Comparison of ENCODE assay signal across 17 mouse cellular contexts in the genomic region with DNA sequence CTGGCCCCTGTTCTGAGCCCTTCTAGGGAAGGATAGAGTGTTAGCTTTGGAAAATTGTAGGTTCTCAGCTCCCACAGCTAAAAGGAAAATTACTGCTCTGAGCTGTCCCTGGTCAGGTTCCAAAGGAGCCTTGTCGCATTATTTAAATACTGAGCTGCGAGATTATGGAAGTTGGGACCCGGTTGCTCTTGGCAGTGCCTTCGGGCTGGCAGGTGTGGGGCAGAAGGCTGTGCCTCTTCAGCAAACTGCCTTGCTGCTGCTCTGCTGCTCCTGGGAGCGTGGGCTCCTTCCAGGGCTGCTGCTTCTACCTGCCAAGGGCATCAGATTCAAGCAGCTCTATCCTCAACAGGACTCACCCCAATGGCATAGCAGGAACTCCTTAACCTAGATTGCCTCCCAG.
A peak's percentile ranks its signal among the peaks of the same experiment; 100 is the strongest.
DNase-seq lines count a peak whose midpoint lies in the region; ATAC-seq and TF ChIP-seq lines count a peak whose summit lies in the region.
"Had no signal": no experiment of that assay in that cellular context is flagged by ENCODE, and none has a peak within 500 bp of the region (broad histone marks: within the 10 kb centered on the region; RNA-seq: fewer than 3 reads in every experiment).

No protein-coding gene starts in this region.

- H3K4me3 ChIP-seq in intestine, embryonic 16.5 days (ENCODE audit: low read length) = no peak overlapping the region
- H3K4me3 ChIP-seq: embryonic facial prominence, embryonic 15.5 days; erythroblast, embryonic 14.5 days; forebrain, embryonic 10.5 days; heart, embryonic 12.5 days had no signal

- H3K4me1 ChIP-seq in intestine, embryonic 16.5 days (ENCODE audit: control insufficient read depth, insufficient read depth, low read length) = no peaks in the 10 kb centered on the region
- H3K4me1 ChIP-seq: embryonic facial prominence, embryonic 15.5 days; heart, embryonic 12.5 days had no signal

- H3K36me3 ChIP-seq in intestine, embryonic 16.5 days (ENCODE audit: control insufficient read depth, insufficient read depth, low read length) = no peaks in the 10 kb centered on the region
- H3K36me3 ChIP-seq: embryonic facial prominence, embryonic 15.5 days; forebrain, embryonic 10.5 days; heart, embryonic 12.5 days had no signal

- TF ChIP-seq CTCF in brain, embryonic 14.5 days (IDR thresholded peaks at IDR 0.05; ENCODE audit: borderline replicate concordance, extremely low read depth, insufficient read depth, insufficient read length) = no peak

- 83% methylated on average over 5 of the region's 5 CpGs for WGBS in intestine, embryonic 16.5 days

- no peak overlapping the region for H3K4me2 ChIP-seq in intestine, embryonic 16.5 days (ENCODE audit: low read depth, low read length)
- H3K4me2 ChIP-seq: embryonic facial prominence, embryonic 15.5 days; heart, embryonic 12.5 days had no signal

- TF ChIP-seq POLR2A in brain, embryonic 14.5 days (IDR thresholded peaks at IDR 0.05; ENCODE audit: borderline replicate concordance, extremely low read depth, insufficient read depth, insufficient read length, poor library complexity, severe bottlenecking) = no peak

- no peak overlapping the region for H3K27ac ChIP-seq in intestine, embryonic 16.5 days (ENCODE audit: low read length)
- H3K27ac ChIP-seq: embryonic facial prominence, embryonic 15.5 days; forebrain, embryonic 10.5 days had no signal

- H3K9ac ChIP-seq in intestine, embryonic 16.5 days (ENCODE audit: low read depth, low read length) = no peak overlapping the region
- H3K9ac ChIP-seq: embryonic facial prominence, embryonic 15.5 days; heart, embryonic 12.5 days had no signal

- H3K27me3 ChIP-seq in intestine, embryonic 16.5 days (replicated peaks; ENCODE audit: control insufficient read depth, insufficient read depth, low read length) = no peaks in the 10 kb centered on the region
- H3K27me3 ChIP-seq: embryonic facial prominence, embryonic 15.5 days had no signal

- ATAC-seq in frontal cortex, adult (ENCODE audit: low TSS enrichment) = peak; percentile 59
- ATAC-seq in intestine, embryonic 16.5 days = no peak
- ATAC-seq: forebrain, embryonic 14.5 days; hindbrain, embryonic 16.5 days; inflammation-experienced regulatory T-cells, adult 6 months had no signal

- no peak for DNase-seq in frontal cortex, postnatal 25 days (ENCODE audit: low spot score in 2 of 2)
- DNase-seq in brain, adult 2 months (ENCODE audit: low read depth, low spot score) = peak; percentile 74
- DNase-seq in brain, embryonic 14.5 days (ENCODE audit: low read depth) = peak; percentile 47
- DNase-seq in cerebellum, postnatal 25 days = peak; percentile 49 to 53
- DNase-seq: adrenal gland, adult 8-10 months; adrenal gland, postnatal 36 days; kidney, adult 11 months; kidney, adult 9 months had no signal

- no peaks in the 10 kb centered on the region for H3K9me3 ChIP-seq in intestine, embryonic 16.5 days (ENCODE audit: control insufficient read depth, low read length)
- H3K9me3 ChIP-seq: embryonic facial prominence, embryonic 15.5 days; forebrain, embryonic 10.5 days; heart, embryonic 12.5 days had no signal

Comparison
In these comparisons a context has a peak if more than half of its experiments do, and no peak if none do; other contexts are left out.
1. DNase-seq: peak in brain, adult 2 months (single experiment), brain, embryonic 14.5 days (single experiment) and cerebellum, postnatal 25 days (2 of 2); none in frontal cortex, postnatal 25 days (0 of 2).